Mouse (Mus musculus) kidney, adult 2 months (tissue): ENCODE results near the gene Cacnb4.

Experiments used
- CTCF ChIP-seq: fragments of 200-500 bp; conservative IDR thresholded peaks from 2 replicates; pipeline ENCODE4 v1.5.1; 2011; ENCODE audit warnings: low read depth, mild to moderate bottlenecking, control low read depth, low read length, moderate library complexity, mixed read lengths; ENCODE audit not compliant: insufficient read depth, insufficient read length
- POLR2A ChIP-seq: fragments of 200-500 bp; IDR thresholded peaks from one replicate; pipeline ENCODE4 v1.6.1; 2011; ENCODE audit warnings: low read depth, low read length, control low read depth

GRCm38 (mm10) chr2:52521012-52521411, 155.6 kb downstream of the Cacnb4 start:
- TF ChIP-seq POLR2A (no peak), CTCF (no peak)
